Mouse (Mus musculus) kidney, postnatal 0 days (tissue): ENCODE measurements at regions not wholly inside any gene's neighbourhood (a gene's known extent, or its start where the extent isn't known, plus 50 kb on each side); places are given as distances from the start of the nearest gene placed in this dataset.
A peak's percentile ranks its signal among the peaks of the same experiment; 100 is the strongest.

Source experiments
- ATAC-seq: fragments of 200-750 bp; cut with Nextera tagmentation; replicated peaks from 2 replicates; pipeline ENCODE4 v1.8.0; 2017; ENCODE audit warnings: low read depth, moderate number of reproducible peaks, moderate TSS enrichment, moderate library complexity; ENCODE audit not compliant: low FRiP score
- DNase-seq: peaks from one replicate; pipeline ENCODE4 v3.0.0-alpha.2; 2016; ENCODE audit warnings: low spot score
- H3K27ac ChIP-seq: fragments of 300-500 bp; sonication (generic); 2 replicates; pipeline ENCODE4 v1.5.1; 2014; ENCODE audit warnings: mild to moderate bottlenecking
- H3K27me3 ChIP-seq: fragments of 300-500 bp; sonication (generic); 2 replicates; pipeline ENCODE4 v1.6.1; 2014; ENCODE audit warnings: low read length, mixed read lengths; ENCODE audit not compliant: insufficient read depth
- H3K36me3 ChIP-seq: fragments of 300-500 bp; sonication (generic); 2 replicates; pipeline ENCODE4 v1.6.1; 2014; ENCODE audit warnings: low read length, mixed read lengths; ENCODE audit not compliant: insufficient read depth
- H3K4me1 ChIP-seq: fragments of 300-500 bp; sonication (generic); replicated peaks from 2 replicates; pipeline ENCODE4 v1.6.1; 2014; ENCODE audit warnings: antibody characterized with exemption, low read length, mixed read lengths; ENCODE audit not compliant: insufficient read depth
- H3K4me2 ChIP-seq: fragments of 300-500 bp; sonication (generic); 2 replicates; pipeline ENCODE4 v1.6.1; 2014; ENCODE audit warnings: mild to moderate bottlenecking, low read length, moderate library complexity, mixed read lengths
- H3K4me3 ChIP-seq: fragments of 300-500 bp; sonication (generic); replicated peaks from 2 replicates; pipeline ENCODE4 v1.5.1; 2014; ENCODE audit warnings: low read depth, low read length
- H3K9ac ChIP-seq: fragments of 300-500 bp; sonication (generic); 2 replicates; pipeline ENCODE4 v1.6.1; 2014; ENCODE audit warnings: low read depth, low read length
- H3K9me3 ChIP-seq: fragments of 300-500 bp; sonication (generic); replicated peaks from 2 replicates; pipeline ENCODE4 v1.6.1; 2016; ENCODE audit warnings: low read length, inconsistent platforms, mixed read lengths
- CTCF ChIP-seq: IDR thresholded peaks from 2 replicates; pipeline ENCODE4 v1.5.1; 2016; ENCODE audit warnings: antibody characterized with exemption, low read depth, mild to moderate bottlenecking, moderate library complexity
- WGBS: fragments of 180-500 bp; shearing (Covaris S2); extraction: QIAGEN DNeasy Blood & Tissue Kit; methylation state at CpG from one replicate; pipeline ENCODE4 v1.1.7; 2014; 5-methylcytosine and 5-hydroxymethylcytosine counted together

- Histone ChIP-seq H3K27ac (no peak overlapping the region), H3K9ac (no peak overlapping the region), H3K4me2 (no peak overlapping the region), H3K9me3 (no peaks in the 10 kb centered on the region), H3K36me3 (no peaks in the 10 kb centered on the region), H3K27me3 (no peaks in the 10 kb centered on the region), H3K4me3 (no peak overlapping the region), H3K4me1 (no peaks in the 10 kb centered on the region)
- DNase-seq (no peak), ATAC-seq (no peak)
- TF ChIP-seq CTCF = no peak
- WGBS = 89% methylated on average over 10 of the region's 10 CpGs
Observed at GRCm38 (mm10) chr13:43724161-43724560, 60.4 kb upstream of the Cd83 start.

GRCm38 (mm10) chr13:43725698-43726097, 58.9 kb upstream of the Cd83 start:
- peak; percentile 94 for TF ChIP-seq CTCF
- no peaks in the 10 kb centered on the region for H3K36me3 ChIP-seq
- no peak for ATAC-seq
- WGBS = 25% methylated on average over 7 of the region's 7 CpGs
- no peaks in the 10 kb centered on the region for H3K9me3 ChIP-seq
- H3K4me3 ChIP-seq = no peak overlapping the region
- H3K27me3 ChIP-seq = no peaks in the 10 kb centered on the region
- H3K27ac ChIP-seq = no peak overlapping the region
- no peaks in the 10 kb centered on the region for H3K4me1 ChIP-seq
- H3K4me2 ChIP-seq = no peak overlapping the region
- peak; percentile 83 for DNase-seq
- no peak overlapping the region for H3K9ac ChIP-seq

- Histone ChIP-seq H3K4me1 (no peaks in the 10 kb centered on the region), H3K4me2 (no peak overlapping the region), H3K4me3 (no peak overlapping the region), H3K36me3 (no peaks in the 10 kb centered on the region), H3K27me3 (no peaks in the 10 kb centered on the region), H3K27ac (no peak overlapping the region), H3K9me3 (no peaks in the 10 kb centered on the region), H3K9ac (no peak overlapping the region)
- DNase-seq (no peak), ATAC-seq (no peak)
- no peak for TF ChIP-seq CTCF
- WGBS = 60% methylated on average over 13 of the region's 13 CpGs
Observed at GRCm38 (mm10) chr13:43726895-43727341, 57.7 kb upstream of the Cd83 start.

- Histone ChIP-seq H3K9ac (no peak overlapping the region), H3K4me3 (no peak overlapping the region), H3K27ac (no peak overlapping the region), H3K4me2 (no peak overlapping the region), H3K27me3 (no peaks in the 10 kb centered on the region), H3K4me1 (no peaks in the 10 kb centered on the region), H3K36me3 (no peaks in the 10 kb centered on the region), H3K9me3 (no peaks in the 10 kb centered on the region)
- ATAC-seq (no peak), DNase-seq (no peak)
- no peak for TF ChIP-seq CTCF
- WGBS = 81% methylated on average over 11 of the region's 11 CpGs
Observed at GRCm38 (mm10) chr13:43729617-43730016, 55.0 kb upstream of the Cd83 start.

- TF ChIP-seq CTCF = no peak
- no peak for ATAC-seq
- Histone ChIP-seq H3K27me3 (no peaks in the 10 kb centered on the region), H3K9ac (no peak overlapping the region), H3K9me3 (no peaks in the 10 kb centered on the region), H3K36me3 (no peaks in the 10 kb centered on the region), H3K27ac (no peak overlapping the region), H3K4me3 (no peak overlapping the region), H3K4me1 (no peaks in the 10 kb centered on the region), H3K4me2 (no peak overlapping the region)
- DNase-seq = no peak
- 53% methylated on average over 10 of the region's 10 CpGs for WGBS
Observed at GRCm38 (mm10) chr13:43733061-43733460, 51.5 kb upstream of the Cd83 start.

GRCm38 (mm10) chr13:43734641-43735040, 49.9 kb upstream of the Cd83 start:
- TF ChIP-seq CTCF = no peak
- no peak for DNase-seq

More at GRCm38 (mm10) chr13:43734641-43735040, 49.9 kb upstream of the Cd83 start:
- WGBS = 52% methylated on average over 14 of the region's 14 CpGs
- Histone ChIP-seq H3K4me1 (no peaks in the 10 kb centered on the region), H3K27ac (no peak overlapping the region), H3K27me3 (no peaks in the 10 kb centered on the region), H3K4me3 (no peak overlapping the region), H3K4me2 (no peak overlapping the region), H3K36me3 (no peaks in the 10 kb centered on the region), H3K9ac (no peak overlapping the region), H3K9me3 (no peaks in the 10 kb centered on the region)
- ATAC-seq = no peak
